Mouse (Mus musculus) cerebellum, adult 2 months (tissue): ENCODE measurements around the gene Col17a1.

Experiments used
- CTCF ChIP-seq: fragments of 200-500 bp; IDR thresholded peaks from 2 replicates; pipeline ENCODE4 v1.5.1; 2011; ENCODE audit warnings: low read depth, mild to moderate bottlenecking, control low read depth, low read length, moderate library complexity, borderline replicate concordance; ENCODE audit not compliant: insufficient read depth
- POLR2A ChIP-seq: fragments of 200-500 bp; IDR thresholded peaks from 2 replicates; pipeline ENCODE4 v1.6.1; 2011; ENCODE audit warnings: low read length, control low read depth, borderline replicate concordance; ENCODE audit not compliant: insufficient read depth

DNA sequence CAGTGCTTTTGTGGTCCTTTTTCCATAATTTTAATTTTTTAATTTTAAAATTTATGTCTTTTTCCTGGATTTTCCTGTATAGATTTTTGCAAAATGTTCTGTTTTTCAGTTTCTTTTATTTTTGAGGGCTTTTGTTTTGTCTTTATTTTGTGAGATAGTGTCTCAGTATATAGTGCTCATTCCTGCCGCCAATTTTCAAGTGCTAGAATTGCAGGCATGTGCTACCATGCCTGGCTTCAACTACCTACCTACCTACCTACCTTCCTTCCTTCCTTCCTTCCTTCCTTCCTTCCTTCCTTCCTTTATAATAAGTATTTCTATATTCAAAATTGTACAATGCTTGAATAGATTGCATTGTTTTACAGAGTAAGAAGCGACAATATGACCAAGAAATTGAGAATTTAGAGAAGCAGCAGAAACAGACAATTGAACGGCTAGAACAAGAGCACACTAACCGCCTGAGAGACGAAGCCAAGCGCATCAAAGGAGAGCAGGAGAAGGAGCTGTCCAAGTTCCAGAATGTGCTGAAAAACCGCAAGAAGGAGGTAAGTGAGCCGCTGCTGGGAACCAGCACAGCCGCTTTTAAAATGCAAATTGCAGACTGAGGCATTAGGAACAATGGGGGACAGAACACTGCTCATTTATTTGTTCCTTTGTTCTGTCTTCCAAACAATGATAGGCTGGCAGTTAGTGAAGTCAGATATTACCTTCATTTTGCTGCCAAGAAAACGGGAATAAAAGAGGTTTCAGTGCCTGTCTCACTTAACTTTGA lies 66.8 kb downstream of the Col17a1 start:
- TF ChIP-seq CTCF (no peak), POLR2A (no peak)
